Mouse (Mus musculus): Measurements from ENCODE around the gene Lrig1. TPM values are rescaled to one million over a fixed set of nuclear protein-coding genes. Genes with fewer than 3 reads are reported as not detected.

Gene Lrig1
- total RNA-seq, 2 experiments from 2014 or later = 27.0 to 27.8 TPM

- DNase-seq = no peak
These were observed 1.3 kb downstream of the Lrig1 start for GRCm38 (mm10) chr6:94698509-94699172.

GRCm38 (mm10) chr6:94697423-94697822 is 2.5 kb downstream of the Lrig1 start:
- DNase-seq = no peak

- DNase-seq = no peak
These were observed 3.5 kb downstream of the Lrig1 start for GRCm38 (mm10) chr6:94696182-94697080.

- no peak for DNase-seq
These were observed 4.6 kb downstream of the Lrig1 start for GRCm38 (mm10) chr6:94695121-94695930.

- DNase-seq = no peak
These were observed 5.5 kb downstream of the Lrig1 start for GRCm38 (mm10) chr6:94694481-94694880.

- DNase-seq = no peak
These were observed 6.9 kb downstream of the Lrig1 start for GRCm38 (mm10) chr6:94693091-94693490.

- no peak for DNase-seq
These were observed 8.0 kb downstream of the Lrig1 start for GRCm38 (mm10) chr6:94692003-94692402.

- DNase-seq = no peak
These were observed 9.7 kb downstream of the Lrig1 start for GRCm38 (mm10) chr6:94690247-94690646.

- no peak for DNase-seq
These were observed 11.2 kb downstream of the Lrig1 start for GRCm38 (mm10) chr6:94688722-94689121.

GRCm38 (mm10) chr6:94686048-94686447 is 13.9 kb downstream of the Lrig1 start:
- DNase-seq = no peak

GRCm38 (mm10) chr6:94685611-94686010 is 14.3 kb downstream of the Lrig1 start:
- peak in 1 of 2 experiments; percentile 26 for DNase-seq

GRCm38 (mm10) chr6:94684844-94685557 is 15.0 kb downstream of the Lrig1 start:
- DNase-seq = no peak

GRCm38 (mm10) chr6:94683701-94684100 is 16.3 kb downstream of the Lrig1 start:
- no peak for DNase-seq

GRCm38 (mm10) chr6:94682270-94682618 is 17.7 kb downstream of the Lrig1 start:
- DNase-seq = no peak

- no peak for DNase-seq
These were observed 18.3 kb downstream of the Lrig1 start for GRCm38 (mm10) chr6:94681446-94682269.

GRCm38 (mm10) chr6:94680760-94681445 is 19.1 kb downstream of the Lrig1 start:
- DNase-seq = no peak

- DNase-seq = no peak
These were observed 20.7 kb downstream of the Lrig1 start for GRCm38 (mm10) chr6:94679249-94679648.

- DNase-seq = no peak
These were observed 21.4 kb downstream of the Lrig1 start for GRCm38 (mm10) chr6:94678377-94679164.

- DNase-seq = no peak
These were observed 22.5 kb downstream of the Lrig1 start for GRCm38 (mm10) chr6:94677448-94677847.

GRCm38 (mm10) chr6:94676840-94677239 is 23.1 kb downstream of the Lrig1 start:
- no peak for DNase-seq
